Mouse (Mus musculus) limb, embryonic 12.5 days (tissue): ENCODE data around the gene Tgif2. TPM values are rescaled to one million over a fixed set of nuclear protein-coding genes. Genes with fewer than 3 reads are reported as not detected.
A peak's percentile ranks its signal among the peaks of the same experiment; 100 is the strongest.
"Not testable (repeated sequence)": the region's sequence is repeated elsewhere in the genome, so short reads cannot be mapped to it uniquely, and the experiment has no call there.

ENCODE experiments used
- ATAC-seq: fragments of 200-750 bp; cut with Nextera tagmentation; 2 replicates; pipeline ENCODE4 v1.8.0; 2017; ENCODE audit warnings: low read depth, moderate TSS enrichment; ENCODE audit not compliant: insufficient number of reproducible peaks, insufficient read depth, low FRiP score, low TSS enrichment
- H3K27ac ChIP-seq: fragments of 300-500 bp; sonication (generic); 2 replicates; pipeline ENCODE4 v1.5.1; 2016; ENCODE audit warnings: mild to moderate bottlenecking, moderate library complexity
- H3K27me3 ChIP-seq: fragments of 300-500 bp; sonication (generic); 2 replicates; pipeline ENCODE4 v1.6.1; 2016; ENCODE audit warnings: mild to moderate bottlenecking, moderate library complexity
- H3K36me3 ChIP-seq: fragments of 300-500 bp; sonication (generic); 2 replicates; pipeline ENCODE4 v1.6.1; 2016; ENCODE audit warnings: mild to moderate bottlenecking, moderate library complexity
- H3K4me1 ChIP-seq: fragments of 300-500 bp; sonication (generic); replicated peaks from 2 replicates; pipeline ENCODE4 v1.6.1; 2016
- H3K4me2 ChIP-seq: fragments of 300-500 bp; sonication (generic); 2 replicates; pipeline ENCODE4 v1.6.1; 2016; ENCODE audit warnings: mild to moderate bottlenecking, moderate library complexity
- H3K4me3 ChIP-seq: fragments of 300-500 bp; sonication (generic); replicated peaks from 2 replicates; pipeline ENCODE4 v1.5.1; 2016; ENCODE audit warnings: mild to moderate bottlenecking
- H3K9ac ChIP-seq: fragments of 300-500 bp; sonication (generic); replicated peaks from 2 replicates; pipeline ENCODE4 v1.6.1; 2016; ENCODE audit warnings: mild to moderate bottlenecking, moderate library complexity
- H3K9me3 ChIP-seq: fragments of 300-500 bp; sonication (generic); 2 replicates; pipeline ENCODE4 v1.6.1; 2016; ENCODE audit warnings: mild to moderate bottlenecking, moderate library complexity
- WGBS: fragments of 180-500 bp; shearing (Covaris S2); methylation state at CpG from one replicate; pipeline ENCODE4 v1.1.7; 2016; 5-methylcytosine and 5-hydroxymethylcytosine counted together
- polyA plus RNA-seq: library from polyadenylated mRNA; unstranded; fragments of >200 nt; fragmentation: Nextera tagmentation; extraction: Ambion mirVana; gene quantifications from 2 replicates; pipeline ENCODE4 v1.2.1, GENCODE M21; 2016

Gene Tgif2
- polyA plus RNA-seq, 1 experiment from 2014 or later = 83.6 TPM

- Histone ChIP-seq H3K9me3 (no peaks in the 10 kb centered on the region), H3K27me3 (no peaks in the 10 kb centered on the region), H3K27ac (peak overlapping the region; percentile 57), H3K4me2 (0 out of 2 replicates have a peak overlapping the region, but pooled peaks have one; percentile 13), H3K36me3 (no peaks in the 10 kb centered on the region), H3K9ac (no peak overlapping the region), H3K4me1 (peaks cover 29% of the 10 kb centered on the region), H3K4me3 (no peak overlapping the region)
- ATAC-seq = no peak
- 22% methylated on average over 5 of the region's 5 CpGs for WGBS
These were observed 24.9 kb upstream of the Tgif2 start for GRCm38 (mm10) chr2:156814893-156815292.

DNA sequence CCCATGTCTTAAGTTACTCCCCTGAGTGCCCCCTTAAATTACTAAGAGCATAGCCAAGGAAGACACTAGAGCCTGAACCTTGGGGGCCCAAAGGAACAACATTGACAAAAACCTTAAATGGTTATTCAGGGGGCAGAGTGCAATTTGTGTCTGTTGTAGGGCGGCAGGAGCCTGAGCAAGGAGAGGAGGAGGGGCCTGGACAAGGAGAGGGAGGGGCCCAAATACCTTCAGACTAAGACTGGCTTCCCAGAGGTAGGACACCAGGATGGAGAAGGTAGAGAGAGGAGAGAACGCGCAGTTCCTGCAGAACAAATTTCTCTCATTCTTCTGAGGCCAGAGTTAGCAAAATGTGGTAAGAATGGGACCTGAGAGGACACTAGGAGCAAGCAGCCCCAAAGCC is 24.4 kb upstream of the Tgif2 start:
- no peak overlapping the region for H3K4me3 ChIP-seq
- no peaks in the 10 kb centered on the region for H3K36me3 ChIP-seq
- H3K4me2 ChIP-seq = no peak overlapping the region
- WGBS = 52% methylated on average over 3 of the region's 3 CpGs
- peak overlapping the region; percentile 57; the same call in 1 of the 2 replicates for H3K27ac ChIP-seq
- no peak overlapping the region for H3K9ac ChIP-seq
- H3K4me1 ChIP-seq = peaks cover 29% of the 10 kb centered on the region
- no peaks in the 10 kb centered on the region for H3K9me3 ChIP-seq
- H3K27me3 ChIP-seq = no peaks in the 10 kb centered on the region
- ATAC-seq = no peak

GRCm38 (mm10) chr2:156816116-156816515 is 23.7 kb upstream of the Tgif2 start:
- Histone ChIP-seq H3K9me3 (no peaks in the 10 kb centered on the region), H3K27ac (no peak overlapping the region), H3K4me2 (no peak overlapping the region), H3K4me3 (no peak overlapping the region), H3K36me3 (no peaks in the 10 kb centered on the region), H3K9ac (no peak overlapping the region), H3K4me1 (peaks cover 29% of the 10 kb centered on the region), H3K27me3 (no peaks in the 10 kb centered on the region)
- no peak for ATAC-seq
- 42% methylated on average over 1 of the region's 1 CpGs for WGBS

DNA sequence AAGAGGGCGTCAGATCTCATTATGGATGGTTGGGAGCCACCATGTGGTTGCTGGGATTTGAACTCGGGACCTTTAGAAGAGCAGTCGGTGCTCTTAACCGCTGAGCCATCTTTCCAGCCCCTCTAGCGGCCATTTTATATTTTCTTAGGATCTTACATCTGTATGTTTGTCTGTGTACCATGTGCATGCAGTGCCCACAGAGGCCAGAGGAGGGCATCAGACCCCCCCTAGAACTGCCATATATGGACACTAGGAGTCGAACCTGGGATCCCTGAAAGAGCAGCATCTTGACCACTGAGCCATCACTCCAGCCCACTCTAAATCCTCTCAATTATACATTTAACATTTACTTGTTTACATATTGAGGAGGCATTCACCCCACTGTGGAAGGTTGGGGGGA is 14.7 kb upstream of the Tgif2 start:
- H3K27ac ChIP-seq, H3K4me1 ChIP-seq, H3K9ac ChIP-seq, H3K4me3 ChIP-seq, H3K27me3 ChIP-seq, H3K9me3 ChIP-seq, H3K4me2 ChIP-seq, ATAC-seq: not testable (repeated sequence)
- 90% methylated on average over 6 of the region's 6 CpGs for WGBS
- peaks cover 15% of the 10 kb centered on the region for H3K36me3 ChIP-seq

DNA sequence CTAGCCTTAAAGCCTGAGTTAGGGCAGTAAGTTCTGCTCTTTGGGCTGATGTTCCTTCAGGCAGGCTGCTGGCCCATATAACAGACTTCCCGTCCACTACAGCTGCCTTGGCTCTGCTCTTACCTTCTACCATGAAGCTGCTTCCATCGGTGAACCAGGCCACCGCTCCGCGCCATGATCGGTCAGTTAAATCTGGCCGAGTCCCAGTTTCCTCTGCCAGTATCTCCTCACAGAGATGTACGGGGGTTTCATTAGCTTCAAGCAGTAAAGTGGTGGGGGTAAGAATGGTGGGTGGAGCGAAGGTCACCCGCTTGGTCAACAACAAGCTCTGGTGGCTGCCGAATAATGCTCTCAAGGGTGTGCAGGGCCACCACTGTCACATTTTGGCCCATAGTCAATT is 5.5 kb upstream of the Tgif2 start:
- Histone ChIP-seq H3K27me3 (no peaks in the 10 kb centered on the region), H3K27ac (no peak overlapping the region), H3K9me3 (peaks cover 35% of the 10 kb centered on the region), H3K4me2 (no peak overlapping the region), H3K4me1 (peaks cover 12% of the 10 kb centered on the region), H3K36me3 (peaks cover 82% of the 10 kb centered on the region), H3K4me3 (no peak overlapping the region), H3K9ac (no peak overlapping the region)
- WGBS = 97% methylated on average over 11 of the region's 11 CpGs
- no peak for ATAC-seq

GRCm38 (mm10) chr2:156838839-156839238 is 968 bp upstream of the Tgif2 start:
- Histone ChIP-seq H3K4me2 (peak overlapping the region; percentile 92), H3K27me3 (no peaks in the 10 kb centered on the region), H3K4me1 (peaks cover 38% of the 10 kb centered on the region), H3K27ac (peak overlapping the region; percentile 97; the same call in 1 of the 2 replicates), H3K36me3 (peaks cover 37% of the 10 kb centered on the region), H3K9me3 (no peaks in the 10 kb centered on the region), H3K4me3 (peak overlapping the region; percentile 88), H3K9ac (peak overlapping the region; percentile 95; the same call in 1 of the 2 replicates)
- ATAC-seq = no peak
- WGBS = 65% methylated on average over 6 of the region's 6 CpGs

- ATAC-seq = peak; percentile 19
- Histone ChIP-seq H3K4me3 (peak overlapping the region; percentile 88), H3K9ac (peak overlapping the region; percentile 95), H3K4me2 (peak overlapping the region; percentile 92), H3K36me3 (peaks cover 36% of the 10 kb centered on the region), H3K27me3 (no peaks in the 10 kb centered on the region), H3K4me1 (peaks cover 54% of the 10 kb centered on the region), H3K27ac (peak overlapping the region; percentile 97), H3K9me3 (no peaks in the 10 kb centered on the region)
- WGBS = under 1% methylated on average over 70 of the region's 79 CpGs
These were observed 657 bp downstream of the Tgif2 start for GRCm38 (mm10) chr2:156840301-156841027.

- Histone ChIP-seq H3K36me3 (peaks cover 36% of the 10 kb centered on the region), H3K4me2 (peak overlapping the region; percentile 92), H3K4me3 (peak overlapping the region; percentile 88), H3K9me3 (no peaks in the 10 kb centered on the region), H3K4me1 (peaks cover 59% of the 10 kb centered on the region), H3K27me3 (no peaks in the 10 kb centered on the region), H3K27ac (peak overlapping the region; percentile 97), H3K9ac (peak overlapping the region; percentile 95)
- under 1% methylated on average over 42 of the region's 42 CpGs for WGBS
- peak; percentile 13; the same call in 1 of the 2 replicates for ATAC-seq
These were observed 1.4 kb downstream of the Tgif2 start for GRCm38 (mm10) chr2:156841028-156841840.

GRCm38 (mm10) chr2:156841841-156842706 is 2.3 kb downstream of the Tgif2 start:
- H3K27ac ChIP-seq = peak overlapping the region; percentile 97
- WGBS = 2% methylated on average over 20 of the region's 20 CpGs
- H3K9me3 ChIP-seq = no peaks in the 10 kb centered on the region

GRCm38 (mm10) chr2:156842711-156843110 is 2.9 kb downstream of the Tgif2 start:
- Histone ChIP-seq H3K9ac (peak overlapping the region; percentile 95), H3K36me3 (peaks cover 38% of the 10 kb centered on the region), H3K4me3 (peak overlapping the region; percentile 88), H3K4me1 (peaks cover 68% of the 10 kb centered on the region), H3K27me3 (no peaks in the 10 kb centered on the region), H3K27ac (peak overlapping the region; percentile 97), H3K9me3 (no peaks in the 10 kb centered on the region), H3K4me2 (peak overlapping the region; percentile 92)
- ATAC-seq = no peak
- 7% methylated on average over 11 of the region's 11 CpGs for WGBS

More at GRCm38 (mm10) chr2:156841841-156842706, 2.3 kb downstream of the Tgif2 start:
- Histone ChIP-seq H3K4me2 (peak overlapping the region; percentile 92), H3K4me3 (peak overlapping the region; percentile 88), H3K36me3 (peaks cover 36% of the 10 kb centered on the region), H3K4me1 (peaks cover 62% of the 10 kb centered on the region), H3K27me3 (no peaks in the 10 kb centered on the region), H3K9ac (peak overlapping the region; percentile 95)
- no peak for ATAC-seq
